Mouse (Mus musculus) 3T3-L1 (cell line): ENCODE measurements around the gene Mlst8.

Experiments
- DNase-seq: peaks from one replicate; pipeline ENCODE4 v3.0.0-alpha.2; 2015; ENCODE audit warnings: low read depth, low spot score

Gene Mlst8

GRCm38 (mm10) chr17:24489265-24490030 lies 10.6 kb upstream of the Mlst8 start:
- no peak for DNase-seq

GRCm38 (mm10) chr17:24488662-24489264 lies 9.9 kb upstream of the Mlst8 start:
- DNase-seq, result no peak

- no peak for DNase-seq
Measured at GRCm38 (mm10) chr17:24488186-24488661, 9.3 kb upstream of the Mlst8 start, which contains the start of gene Caskin1. Gene Caskin1 (plus strand): TSS chr17:24488601.

- no peak for DNase-seq
Measured at GRCm38 (mm10) chr17:24485090-24485860, 6.4 kb upstream of the Mlst8 start.

- no peak for DNase-seq
Measured at GRCm38 (mm10) chr17:24483495-24483894, 4.6 kb upstream of the Mlst8 start.

- DNase-seq, result no peak
Measured at GRCm38 (mm10) chr17:24481027-24481815, 2.3 kb upstream of the Mlst8 start.

- DNase-seq, result peak; percentile 68
Measured at GRCm38 (mm10) chr17:24480201-24480826, 1.4 kb upstream of the Mlst8 start.

GRCm38 (mm10) chr17:24479431-24479830 lies 553 bp upstream of the Mlst8 start:
- DNase-seq, result no peak

- peak; percentile 60 for DNase-seq
Measured at GRCm38 (mm10) chr17:24477985-24478600, 785 bp downstream of the Mlst8 start.

- DNase-seq, result no peak
Measured at GRCm38 (mm10) chr17:24477053-24477984, 1.6 kb downstream of the Mlst8 start.

GRCm38 (mm10) chr17:24476022-24476776 lies 2.7 kb downstream of the Mlst8 start:
- no peak for DNase-seq

GRCm38 (mm10) chr17:24475586-24475985 lies 3.3 kb downstream of the Mlst8 start:
- DNase-seq, result no peak

GRCm38 (mm10) chr17:24474557-24474956 lies 4.3 kb downstream of the Mlst8 start:
- no peak for DNase-seq

- DNase-seq, result no peak
Measured at GRCm38 (mm10) chr17:24473612-24474275, 5.1 kb downstream of the Mlst8 start, which contains the start of gene Bricd5. Gene Bricd5 (plus strand): TSS chr17:24473884.

- peak; percentile 71 for DNase-seq
Measured at GRCm38 (mm10) chr17:24472512-24472911, 6.4 kb downstream of the Mlst8 start.

GRCm38 (mm10) chr17:24470701-24471527 lies 8.0 kb downstream of the Mlst8 start:
- DNase-seq, result peak; percentile 44
